Mouse (Mus musculus): ENCODE results near the gene Utrn.

DNA sequence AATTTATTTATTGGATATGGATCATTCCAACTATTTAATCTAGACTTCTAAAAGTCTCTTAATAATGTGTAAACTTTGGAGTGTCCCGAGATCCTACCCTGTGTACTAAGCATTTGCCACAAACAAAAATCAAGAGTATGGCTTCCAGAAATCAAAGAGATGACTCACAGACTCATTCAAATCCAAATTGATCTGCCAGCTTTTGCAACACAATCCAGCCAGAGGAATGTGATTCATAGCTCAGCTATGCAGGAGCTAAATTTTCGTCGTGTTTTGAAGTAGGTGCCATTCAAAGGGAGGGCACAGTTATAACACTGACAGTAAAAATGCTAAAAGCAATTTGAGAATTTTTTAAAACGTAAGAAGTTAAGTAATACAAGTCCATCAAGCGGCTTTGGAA lies 11.1 kb downstream of the Utrn start:
- TF ChIP-seq POLR2A (IDR thresholded peaks at IDR 0.05; ENCODE audit: insufficient read depth, low read length) (no peak), CTCF (IDR thresholded peaks at IDR 0.05; ENCODE audit: low read depth, low read length) (no peak)

All from ES-Bruce4 (cell line).